Mouse (Mus musculus): ENCODE measurements around the gene Rhox2h.
"Not testable (repeated sequence)": the region's sequence is repeated elsewhere in the genome, so short reads cannot be mapped to it uniquely, and the experiment has no call there.

Rhox2h gene

DNA sequence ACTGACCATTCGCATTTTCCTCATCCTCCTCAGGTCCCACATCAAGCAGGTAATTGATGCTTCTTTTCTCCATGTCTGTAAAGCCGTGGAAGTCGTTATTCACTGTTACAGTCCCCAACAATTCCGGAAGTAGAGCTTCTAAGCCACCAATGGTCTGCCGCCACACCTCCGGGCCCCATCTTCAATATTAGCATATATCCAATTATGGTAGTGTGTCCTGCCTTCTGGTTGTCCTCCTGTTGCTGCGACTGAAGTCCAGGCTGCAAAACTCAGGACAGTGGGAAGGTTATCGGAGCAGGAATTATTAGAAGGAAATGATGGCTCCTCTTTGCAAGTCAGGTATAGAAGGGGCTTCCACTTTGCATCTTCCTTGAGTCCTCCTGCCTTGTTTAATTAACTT lies at the start of gene Rhox2h:
Rhox2h (minus strand) TSS at position 101 of the 400 bp plus-strand sequence.
- not testable (repeated sequence) for DNase-seq (ENCODE audit: low spot score)

DNA sequence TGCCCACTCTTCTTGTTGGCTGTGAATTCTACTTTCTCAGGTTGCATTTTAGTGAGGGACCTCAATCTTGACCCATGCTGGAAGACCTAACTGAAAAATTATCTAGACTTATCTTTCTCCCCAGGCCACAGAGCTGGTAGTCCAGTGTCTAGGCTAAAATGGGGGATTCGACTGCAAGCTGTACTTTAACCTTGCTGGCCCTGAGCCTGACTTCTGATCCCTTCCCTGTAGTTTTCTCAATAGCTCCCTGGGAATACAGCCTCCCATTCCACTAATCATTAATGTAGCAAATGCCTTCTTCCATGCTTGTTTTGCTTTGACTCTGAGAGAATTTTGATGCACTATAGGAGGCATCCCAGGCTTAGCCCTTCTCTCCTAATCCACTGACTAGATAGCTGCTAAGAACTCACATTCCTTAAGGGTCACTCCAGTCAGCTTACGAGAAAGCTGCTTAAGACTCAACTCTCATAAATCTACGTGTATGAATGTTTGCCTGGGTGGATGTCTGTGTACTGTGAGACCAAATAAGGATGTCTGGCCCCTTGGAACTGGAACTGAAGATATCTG lies 28.8 kb upstream of the Rhox2h start:
- DNase-seq (ENCODE audit: low spot score), result no peak

DNA sequence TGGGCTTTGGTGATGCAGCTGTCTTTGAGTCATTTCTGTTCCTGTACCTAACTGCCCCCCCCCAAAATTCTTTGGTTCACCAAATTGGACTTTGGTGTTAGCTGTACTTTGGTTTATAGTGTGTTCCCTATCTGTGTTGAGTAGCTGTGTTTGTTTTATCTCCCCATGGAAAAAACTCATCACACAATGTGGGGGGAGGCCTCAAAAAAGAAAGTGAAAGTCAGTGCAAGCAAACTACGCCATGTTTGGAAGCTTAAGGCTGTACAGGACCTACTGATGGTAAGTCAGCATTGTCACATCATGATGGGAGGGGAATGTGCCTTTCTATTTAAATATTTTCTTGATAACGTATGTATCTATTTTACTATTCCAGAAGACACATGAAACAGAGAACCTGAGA lies 19.2 kb upstream of the Rhox2h start:
- DNase-seq (ENCODE audit: low spot score), result no peak

DNA sequence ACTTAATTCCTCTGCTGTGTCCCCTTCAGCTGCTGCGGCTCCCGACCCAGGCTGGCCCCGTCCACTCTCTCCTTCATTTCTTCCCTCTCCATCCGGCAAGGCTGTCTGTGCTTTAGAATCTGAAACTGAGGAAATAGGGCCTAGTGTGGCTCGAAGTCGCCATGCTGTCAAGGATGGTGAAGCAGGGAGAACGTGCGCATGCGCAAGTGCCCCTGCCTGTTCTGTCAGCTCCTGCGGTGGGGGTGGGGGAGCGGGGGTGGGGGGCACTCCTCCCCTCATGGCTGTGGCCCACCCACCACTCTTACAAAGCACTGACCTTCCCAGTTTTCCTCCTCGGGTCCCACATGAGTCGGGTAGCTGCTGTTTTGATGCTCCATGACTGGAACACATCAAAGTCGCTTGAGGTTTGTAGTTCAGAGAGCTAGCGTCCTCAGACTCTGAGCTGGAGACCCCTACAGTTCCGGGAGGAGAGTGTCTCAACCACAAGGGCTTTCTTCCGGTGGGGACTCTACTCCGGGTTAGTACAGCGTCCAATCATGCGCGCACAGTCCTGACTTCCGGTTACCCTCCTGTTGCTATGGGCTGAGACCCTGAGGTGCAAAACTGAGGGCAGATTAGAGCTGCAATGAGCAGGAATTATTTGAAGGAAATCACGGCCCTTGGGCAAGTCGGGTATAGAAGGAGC lies 10.1 kb upstream of the Rhox2h start:
- DNase-seq (ENCODE audit: low spot score), result no peak

DNA sequence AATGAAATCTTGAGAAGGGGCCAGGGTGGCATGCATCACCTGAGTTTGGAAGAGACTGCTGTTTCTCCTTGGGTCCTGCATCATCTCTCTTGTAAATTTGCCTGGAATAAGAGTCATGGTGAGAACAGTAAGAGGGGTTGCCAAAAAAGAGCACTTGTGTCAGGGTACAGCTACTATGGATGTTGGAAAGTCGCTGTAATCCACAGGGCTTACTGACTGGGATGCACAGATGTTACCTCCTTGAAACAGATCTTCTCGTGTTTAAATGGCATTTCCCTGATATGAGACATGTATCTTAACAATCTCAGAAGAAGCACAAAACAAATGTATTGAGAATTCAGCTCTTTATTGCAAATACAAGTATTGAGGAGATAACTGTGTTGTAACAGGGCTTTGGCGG lies 4.4 kb downstream of the Rhox2h start, which contains the start of gene Rhox3h:
Rhox3h (minus strand) TSS at position 101 of the 400 bp plus-strand sequence.
- DNase-seq (ENCODE audit: low spot score), result not testable (repeated sequence)

DNA sequence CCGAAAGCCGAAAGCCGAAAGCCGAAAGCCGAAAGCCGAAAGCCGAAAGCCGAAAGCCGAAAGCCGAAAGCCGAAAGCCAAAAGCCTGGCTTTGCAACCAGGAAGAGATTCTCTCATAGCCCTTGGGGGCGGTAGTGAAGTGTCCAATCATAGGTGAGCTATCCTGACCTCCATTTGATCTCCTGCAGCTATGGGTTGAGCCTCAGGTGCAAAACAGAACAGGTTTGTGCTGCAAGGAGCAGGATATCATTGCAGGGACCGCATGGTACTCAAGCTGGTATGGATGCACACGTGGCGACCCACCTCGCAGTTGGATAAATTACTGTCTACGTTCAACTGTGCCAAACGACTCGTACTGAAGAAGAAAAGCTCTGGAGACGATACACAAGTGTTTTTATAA lies 21.9 kb downstream of the Rhox2h start, which contains the start of gene Rhox4g:
Rhox4g (minus strand) TSS at position 101 of the 400 bp plus-strand sequence.
- not testable (repeated sequence) for DNase-seq (ENCODE audit: low spot score)

DNA sequence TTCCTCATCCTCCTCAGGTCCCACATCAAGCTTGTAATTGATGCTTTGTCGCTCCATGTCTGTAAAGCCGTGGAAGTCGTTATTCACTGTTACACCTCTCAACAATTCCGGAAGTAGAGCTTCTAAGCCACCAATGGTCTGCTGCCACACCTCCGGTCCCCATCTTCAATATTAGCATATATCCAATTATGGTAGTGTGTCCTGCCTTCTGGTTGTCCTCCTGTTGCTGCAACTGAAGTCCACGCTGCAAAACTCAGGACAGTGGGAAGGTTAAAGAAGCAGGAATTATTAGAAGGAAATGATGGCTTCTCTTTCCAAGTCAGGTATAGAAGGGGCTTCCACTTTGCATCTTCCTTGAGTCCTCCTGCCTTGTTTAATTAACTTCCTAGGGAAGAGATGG lies 29.7 kb downstream of the Rhox2h start, which contains the start of gene Rhox2g:
Rhox2g (minus strand) TSS at position 101 of the 400 bp plus-strand sequence.
- not testable (repeated sequence) for DNase-seq (ENCODE audit: low spot score)

DNA sequence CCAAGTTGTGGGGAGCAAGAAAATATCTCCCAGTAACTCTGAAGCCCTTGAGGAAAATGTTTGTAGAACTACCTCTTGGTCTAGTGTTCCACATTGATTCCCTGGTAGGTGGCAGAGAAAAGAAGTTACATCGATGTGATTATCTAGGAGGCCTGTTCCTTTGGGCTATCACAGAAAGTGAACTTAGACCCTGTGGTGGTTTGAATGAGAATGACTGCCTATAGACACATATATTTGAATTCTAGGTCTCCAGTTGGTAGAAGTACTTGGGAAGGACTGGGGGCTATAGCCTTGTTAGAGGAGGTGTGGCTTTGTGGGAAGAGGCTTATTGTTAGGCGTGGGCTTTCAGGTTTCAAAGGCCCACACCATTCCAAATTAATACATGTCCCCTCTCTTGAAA lies 44.6 kb downstream of the Rhox2h start, which contains the start of gene Rhox3g:
Rhox3g (minus strand) TSS at position 101 of the 400 bp plus-strand sequence.
- DNase-seq (ENCODE audit: low spot score), result not testable (repeated sequence)
